Mouse (Mus musculus): ENCODE measurements around the gene Ccdc58.

GRCm38 (mm10) chr16:36072410-36073011, 1.0 kb downstream of the Ccdc58 start:
- no peak for TF ChIP-seq EP300 (IDR thresholded peaks at IDR 0.05; ENCODE audit: low read depth)
- TF ChIP-seq CTCF (IDR thresholded peaks at IDR 0.05; ENCODE audit: low read depth) = no peak
